In the genomic region with DNA sequence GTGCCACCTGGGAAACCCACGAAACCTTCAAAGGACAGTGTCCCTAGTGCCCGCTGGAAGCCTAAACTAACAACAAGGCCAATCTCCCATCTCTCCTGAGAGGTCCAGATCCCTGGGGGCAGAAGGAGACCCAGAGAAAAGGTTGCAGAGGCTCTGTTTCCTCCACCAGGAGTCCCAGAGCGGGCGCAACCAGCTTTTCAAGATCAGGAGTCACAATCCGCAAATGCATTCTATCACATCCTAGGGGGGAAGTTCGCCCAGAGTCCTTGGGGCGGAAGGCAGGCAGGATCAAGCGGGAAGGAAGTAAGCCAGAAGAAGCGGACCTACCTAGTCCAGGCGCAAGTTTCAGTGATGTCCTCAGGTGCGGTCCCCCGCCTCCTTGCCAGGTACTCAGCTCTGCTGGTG, we compare ENCODE assay signal across 8 mouse cellular contexts. TPM values are rescaled to one million over a fixed set of nuclear protein-coding genes. Genes with fewer than 3 reads are reported as not detected.
DNase-seq lines count a peak whose midpoint lies in the region; ATAC-seq lines count a peak whose summit lies in the region.

No protein-coding gene starts in this region.

- H3K36me3 ChIP-seq in heart, embryonic 13.5 days: no peaks in the 10 kb centered on the region
- no peaks in the 10 kb centered on the region for H3K36me3 ChIP-seq in forebrain, embryonic 12.5 days (replicated peaks)
- H3K36me3 ChIP-seq in limb, embryonic 13.5 days: no peaks in the 10 kb centered on the region

- H3K9ac ChIP-seq in heart, embryonic 13.5 days: no peak overlapping the region
- H3K9ac ChIP-seq in forebrain, embryonic 12.5 days: no peak overlapping the region
- H3K9ac ChIP-seq in limb, embryonic 13.5 days: no peak overlapping the region

- WGBS in heart, embryonic 13.5 days: 2% methylated on average over 12 of the region's 12 CpGs
- 18% methylated on average over 12 of the region's 12 CpGs for WGBS in forebrain, embryonic 12.5 days
- 13% methylated on average over 12 of the region's 12 CpGs for WGBS in limb, embryonic 13.5 days

- H3K4me3 ChIP-seq in heart, embryonic 13.5 days: peak overlapping the region; percentile 47
- peak overlapping the region; percentile 40 for H3K4me3 ChIP-seq in forebrain, embryonic 12.5 days (replicated peaks)
- H3K4me3 ChIP-seq in limb, embryonic 13.5 days: peak overlapping the region; percentile 44

- H3K4me1 ChIP-seq in heart, embryonic 13.5 days: no peaks in the 10 kb centered on the region
- no peaks in the 10 kb centered on the region for H3K4me1 ChIP-seq in forebrain, embryonic 12.5 days
- H3K4me1 ChIP-seq in limb, embryonic 13.5 days: no peaks in the 10 kb centered on the region

- intact Hi-C loops in heart, postnatal 25 days (cut with DNase I): no loop called here

- H3K27ac ChIP-seq in heart, embryonic 13.5 days (replicated peaks): no peak overlapping the region
- H3K27ac ChIP-seq in forebrain, embryonic 12.5 days: no peak overlapping the region
- H3K27ac ChIP-seq in limb, embryonic 13.5 days: no peak overlapping the region

- no peaks in the 10 kb centered on the region for H3K9me3 ChIP-seq in heart, embryonic 13.5 days
- H3K9me3 ChIP-seq in forebrain, embryonic 12.5 days: no peaks in the 10 kb centered on the region
- H3K9me3 ChIP-seq in limb, embryonic 13.5 days: no peaks in the 10 kb centered on the region

- DNase-seq in heart, postnatal 25 days (ENCODE audit: low spot score): no peak
- peak; percentile 54 for DNase-seq in R1 (ENCODE audit: low read depth, low spot score)
- no peak for DNase-seq in spleen, postnatal 10 days (ENCODE audit: low spot score in 2 of 2)
- no peak for DNase-seq in ovary, postnatal 36 days (ENCODE audit: low spot score)
- DNase-seq in heart, adult 8-10 months (ENCODE audit: low spot score): no peak

- peak overlapping the region; percentile 71 for H3K4me2 ChIP-seq in heart, embryonic 13.5 days
- peak overlapping the region; percentile 65 for H3K4me2 ChIP-seq in forebrain, embryonic 12.5 days
- peak overlapping the region; percentile 66 for H3K4me2 ChIP-seq in limb, embryonic 13.5 days (replicated peaks)

- peaks cover 34% of the 10 kb centered on the region for H3K27me3 ChIP-seq in heart, embryonic 13.5 days (replicated peaks)
- H3K27me3 ChIP-seq in forebrain, embryonic 12.5 days: peaks cover 13% of the 10 kb centered on the region
- H3K27me3 ChIP-seq in limb, embryonic 13.5 days: peaks cover 19% of the 10 kb centered on the region

- ATAC-seq in heart, embryonic 13.5 days (ENCODE audit: extremely low read depth, insufficient number of reproducible peaks, low FRiP score, low TSS enrichment): no peak
- no peak for ATAC-seq in forebrain, embryonic 12.5 days (ENCODE audit: low FRiP score)
- no peak for ATAC-seq in limb, embryonic 13.5 days (ENCODE audit: low FRiP score, low read depth)

RNA-seq across cellular contexts. Expression of gene Tenm1, which starts 1.0 kb away (rescaled TPM):
- 0.01 and 0.05 TPM in 2 replicates for polyA plus RNA-seq in heart, embryonic 13.5 days (2015; fragmentation: Nextera tagmentation; extraction: Ambion mirVana)
- total RNA-seq in heart, postnatal 25 days (2021): under 1 TPM; 0.03 to 0.10 TPM
- polyA plus RNA-seq in forebrain, embryonic 12.5 days (2016; fragmentation: Nextera tagmentation; extraction: Ambion mirVana): 5.8 and 6.8 TPM in 2 replicates
- 3.9 and 4.1 TPM in 2 replicates for polyA plus RNA-seq in limb, embryonic 13.5 days (2015; fragmentation: Nextera tagmentation; extraction: Ambion mirVana)
- under 1 TPM; 0.03 to 0.06 (median 0.04) TPM for total RNA-seq in heart, adult 8-10 months (2022)
